Mouse (Mus musculus): ENCODE data around the gene Cyb561. TPM values are rescaled to one million over a fixed set of nuclear protein-coding genes. Genes with fewer than 3 reads are reported as not detected.
A peak's percentile ranks its signal among the peaks of the same experiment; 100 is the strongest.

The Cyb561 gene
- total RNA-seq (2021), result 1 to 10 TPM; 3.0 to 3.4 TPM
- long read RNA-seq, experiment 1, partial matches to known transcripts, result 2 of 10 reads
- long read RNA-seq, experiment 1, other reads (novel, unspliced or antisense), result 4 of 10 reads
- long read RNA-seq, experiment 2, partial matches to known transcripts, result 0 of 8 reads
- long read RNA-seq, experiment 2, other reads (novel, unspliced or antisense), result 4 of 8 reads

DNA sequence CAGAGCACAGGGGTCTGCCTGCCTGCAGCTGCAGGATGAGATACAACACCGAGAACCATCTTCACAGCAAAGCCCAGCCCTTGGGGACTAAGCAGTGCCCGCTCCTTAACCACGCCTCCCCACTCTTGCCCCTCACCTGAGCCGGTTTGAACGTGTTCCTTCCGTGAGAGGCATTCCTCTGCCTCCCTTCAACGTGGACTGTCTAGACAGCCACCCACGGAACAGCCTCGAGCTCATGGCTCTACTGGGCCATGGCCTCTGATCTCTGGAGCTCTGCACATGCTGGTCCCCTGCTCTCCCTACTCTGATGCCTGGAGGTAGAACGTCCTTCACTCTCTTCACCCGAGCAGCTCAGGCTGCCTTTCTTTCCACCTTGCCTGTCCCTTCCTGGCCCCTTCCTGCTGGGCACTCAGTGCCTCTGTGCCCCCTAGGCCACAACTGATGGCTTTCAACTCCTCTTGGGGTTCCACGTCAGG is at the start of gene Cyb561:
Cyb561 (minus strand) TSS at position 426 of the 476 bp plus-strand sequence.
- DNase-seq (ENCODE audit: low spot score), result no peak

DNA sequence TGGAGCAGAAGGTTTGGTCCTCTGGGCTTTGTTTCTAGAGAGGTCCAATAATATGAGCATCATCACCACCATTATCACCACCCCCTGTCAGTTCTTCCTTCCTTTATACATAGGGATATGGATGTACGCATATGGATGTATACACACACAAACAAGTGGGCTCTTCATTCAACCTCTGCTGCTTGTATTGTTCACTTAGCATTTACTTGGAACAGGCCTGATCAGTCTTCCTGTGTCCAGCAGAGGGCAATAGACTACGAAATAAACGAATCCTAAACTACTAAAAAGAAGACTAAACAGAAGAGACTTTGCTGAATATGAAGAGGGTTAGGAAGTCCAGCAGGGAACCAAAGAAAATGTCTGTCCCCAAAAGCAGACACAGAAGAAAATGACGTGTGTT is 48.6 kb upstream of the Cyb561 start:
- DNase-seq (ENCODE audit: low spot score), result no peak

DNA sequence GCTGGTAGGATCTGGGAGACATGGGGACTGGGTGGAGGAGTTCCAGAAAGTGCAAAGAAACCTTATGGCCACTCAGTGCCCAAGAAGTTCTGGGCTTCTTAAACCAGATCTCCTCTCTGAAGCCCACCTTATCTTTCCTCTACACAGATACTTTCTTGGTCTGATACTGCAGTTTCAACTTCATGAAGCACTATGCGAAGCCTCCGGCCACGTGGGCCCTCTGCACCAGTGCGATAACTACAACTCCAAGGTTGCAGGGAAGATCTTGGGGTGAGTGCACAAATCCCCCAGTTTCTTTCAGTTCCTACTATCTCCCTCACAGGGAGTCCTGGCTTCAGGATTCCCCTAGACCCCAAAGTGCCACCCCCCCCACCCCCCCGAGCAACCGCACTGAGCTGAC is 46.9 kb upstream of the Cyb561 start:
- no peak for DNase-seq (ENCODE audit: low spot score)

DNA sequence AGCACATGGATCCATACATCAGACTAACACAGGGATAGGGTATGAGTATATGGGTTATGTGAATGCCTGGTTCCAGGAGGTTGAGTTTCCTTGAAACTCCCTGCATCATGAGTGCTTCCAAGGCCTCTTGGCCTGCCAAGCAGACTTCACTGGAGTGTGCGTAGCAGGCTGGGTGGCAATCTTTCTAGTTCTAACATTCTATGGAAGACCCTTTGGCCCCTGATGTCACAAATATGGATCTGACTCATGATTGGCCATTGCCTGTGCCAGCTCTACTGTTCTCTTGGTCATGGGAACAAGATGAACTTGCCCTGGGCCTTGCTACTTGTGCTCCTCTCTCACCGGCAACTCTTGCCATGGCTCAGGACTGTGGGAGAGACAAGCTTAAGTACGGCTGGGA is 41.2 kb upstream of the Cyb561 start, which contains the start of gene Ace3:
Ace3 (plus strand) TSS at position 301 of the 400 bp plus-strand sequence.
- DNase-seq (ENCODE audit: low spot score), result no peak

DNA sequence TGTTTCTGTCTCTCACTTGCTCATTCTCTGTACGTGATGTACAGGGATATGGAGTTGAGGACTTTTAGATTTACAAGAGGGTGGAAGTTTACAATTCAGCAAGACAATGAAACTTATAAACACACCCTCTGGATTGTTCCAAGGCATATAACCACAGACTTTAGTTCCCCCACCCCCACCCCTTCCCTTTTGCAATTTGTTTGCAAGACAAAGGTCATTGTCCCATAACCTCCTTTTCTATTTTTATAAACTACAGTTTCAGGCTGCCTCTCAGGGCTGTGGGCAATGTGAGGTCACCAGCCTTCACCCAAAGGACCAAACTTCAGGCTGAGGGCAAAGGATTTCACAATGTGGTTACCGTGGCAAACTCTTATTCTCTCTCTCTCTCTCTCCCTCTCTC is 37.1 kb upstream of the Cyb561 start:
- no peak for DNase-seq (ENCODE audit: low spot score)

DNA sequence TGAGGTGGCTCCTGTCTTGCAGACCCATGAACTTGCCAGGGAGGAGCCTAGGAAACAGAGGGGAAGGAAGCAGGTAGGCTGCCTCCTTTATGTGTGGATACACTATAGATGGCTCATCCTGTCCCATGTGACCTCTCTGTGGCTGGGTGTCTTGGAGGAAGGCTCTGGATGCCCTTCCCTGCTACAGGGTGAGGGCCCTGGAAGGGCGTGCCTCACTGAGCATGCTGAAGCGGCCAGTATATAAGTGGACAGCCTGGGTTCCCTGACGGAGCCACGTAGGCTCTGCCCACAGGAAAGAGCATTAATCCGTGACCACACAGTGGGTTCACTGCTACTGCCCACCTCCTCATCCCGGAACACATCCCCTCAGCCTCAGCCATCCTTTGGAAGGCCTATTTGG is 36.3 kb upstream of the Cyb561 start:
- DNase-seq (ENCODE audit: low spot score), result no peak

DNA sequence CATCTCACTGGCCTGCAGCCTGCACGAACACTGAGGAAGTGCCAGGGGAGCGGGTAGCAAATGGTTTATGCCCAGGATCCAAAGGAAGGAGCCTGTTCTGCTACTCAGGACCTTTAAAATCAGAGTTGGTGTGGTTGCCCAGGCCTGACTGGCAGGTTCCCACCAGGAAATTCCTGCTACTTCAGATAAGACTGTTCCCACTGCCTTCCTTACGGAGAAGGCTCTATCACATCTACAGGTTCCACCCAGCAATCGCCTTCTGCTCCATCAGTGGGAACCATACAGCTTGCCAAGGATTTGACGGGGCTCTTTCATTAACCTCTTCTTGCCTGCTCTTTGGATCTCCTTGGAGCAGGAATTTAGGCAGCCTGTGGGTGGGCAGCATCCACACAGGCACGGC is 34.3 kb upstream of the Cyb561 start:
- DNase-seq (ENCODE audit: low spot score), result no peak

DNA sequence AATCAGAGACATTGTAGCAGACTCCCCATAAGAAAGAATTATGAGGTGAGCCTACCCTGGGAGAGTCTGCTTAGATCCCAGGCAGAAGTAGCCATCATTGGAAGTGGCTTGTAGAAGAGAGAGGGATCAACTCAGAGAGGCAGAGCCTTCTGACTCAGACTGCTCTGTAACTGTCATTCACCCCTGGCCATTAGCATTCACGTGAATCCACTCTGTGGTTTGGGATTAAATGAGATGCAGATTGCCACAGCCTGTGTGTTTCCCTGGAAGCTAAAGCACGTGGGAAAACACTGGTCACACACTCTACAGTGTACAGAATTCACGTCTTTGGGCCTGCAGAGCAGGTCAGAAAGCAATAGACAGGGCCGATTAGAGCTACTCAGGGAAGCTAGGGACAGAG is 31.3 kb upstream of the Cyb561 start:
- no peak for DNase-seq (ENCODE audit: low spot score)

DNA sequence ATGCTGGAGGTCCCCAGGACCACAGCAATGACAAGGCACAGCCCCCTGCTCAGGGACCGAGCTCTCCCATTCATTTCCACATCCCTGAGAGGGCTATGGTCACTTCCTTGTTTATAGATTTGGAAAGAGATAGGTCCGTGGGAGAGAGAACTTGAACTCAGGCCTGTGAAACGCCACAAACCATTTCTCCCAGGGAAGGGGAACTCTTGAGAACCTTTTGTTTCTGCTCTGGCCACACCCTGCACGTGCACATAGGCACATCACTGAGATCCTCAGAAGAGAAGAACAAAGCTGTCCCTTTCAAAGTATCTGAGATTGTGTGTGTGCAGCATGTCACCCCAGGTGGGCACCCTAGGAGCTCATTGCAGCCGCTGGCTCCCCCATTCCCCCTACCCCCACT is 25.5 kb upstream of the Cyb561 start:
- DNase-seq (ENCODE audit: low spot score), result no peak

DNA sequence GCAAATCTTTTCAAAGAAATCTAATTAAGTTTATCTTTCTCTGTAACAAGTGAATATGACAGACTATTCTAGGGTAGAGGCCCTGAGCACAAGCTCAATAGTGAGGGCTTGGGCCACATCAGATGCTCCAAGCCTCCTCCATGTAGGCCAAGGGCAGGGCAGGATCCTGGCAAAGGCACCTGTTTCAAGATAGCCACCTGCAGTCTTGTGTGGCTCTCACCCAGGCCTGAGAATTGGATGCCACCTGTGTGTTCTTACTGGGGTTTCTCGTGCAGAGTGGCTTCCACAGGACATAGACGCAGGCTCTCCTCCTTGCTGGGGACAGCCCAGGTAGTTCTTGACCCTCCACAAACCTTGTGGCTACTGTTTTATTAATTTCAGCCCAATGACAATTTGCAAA is 25.1 kb upstream of the Cyb561 start:
- DNase-seq (ENCODE audit: low spot score), result no peak

DNA sequence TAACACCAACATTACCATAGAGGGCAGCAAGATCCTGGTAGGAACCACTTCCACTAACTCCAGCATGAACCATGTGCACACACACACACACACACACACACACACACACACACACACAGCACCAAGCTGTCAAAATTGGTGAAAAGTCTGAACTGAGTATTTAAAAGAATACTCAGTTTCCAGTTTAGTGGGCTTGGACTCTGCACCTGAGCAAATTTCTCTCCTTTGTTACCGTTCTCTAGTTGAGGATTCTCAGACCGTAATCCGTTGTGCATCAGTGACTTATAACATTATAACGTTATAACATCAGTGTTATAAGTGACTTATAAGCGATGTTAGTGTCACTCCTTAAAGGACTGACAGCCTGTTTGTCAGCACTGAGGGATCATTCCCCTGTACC is 22.5 kb upstream of the Cyb561 start:
- no peak for DNase-seq (ENCODE audit: low spot score)

DNA sequence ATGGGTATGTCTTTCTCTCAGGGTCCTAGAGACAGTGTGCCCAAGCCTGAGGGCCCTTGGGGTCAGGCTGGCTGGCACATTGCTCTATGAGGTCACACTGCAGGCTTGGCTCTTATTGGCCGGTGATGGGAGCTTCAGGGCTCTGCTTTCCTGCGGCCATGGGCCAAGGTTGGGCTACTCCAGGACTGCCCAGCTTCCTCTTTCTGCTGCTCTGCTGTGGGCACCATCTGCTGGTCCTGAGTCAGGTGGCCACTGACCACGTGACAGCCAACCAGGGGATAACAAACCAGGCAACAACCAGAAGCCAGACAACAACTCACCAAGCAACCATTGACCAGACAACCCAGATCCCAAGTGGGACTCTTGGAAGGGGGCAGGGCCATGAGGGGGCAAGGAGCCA is 21.9 kb upstream of the Cyb561 start:
- DNase-seq (ENCODE audit: low spot score), result no peak

DNA sequence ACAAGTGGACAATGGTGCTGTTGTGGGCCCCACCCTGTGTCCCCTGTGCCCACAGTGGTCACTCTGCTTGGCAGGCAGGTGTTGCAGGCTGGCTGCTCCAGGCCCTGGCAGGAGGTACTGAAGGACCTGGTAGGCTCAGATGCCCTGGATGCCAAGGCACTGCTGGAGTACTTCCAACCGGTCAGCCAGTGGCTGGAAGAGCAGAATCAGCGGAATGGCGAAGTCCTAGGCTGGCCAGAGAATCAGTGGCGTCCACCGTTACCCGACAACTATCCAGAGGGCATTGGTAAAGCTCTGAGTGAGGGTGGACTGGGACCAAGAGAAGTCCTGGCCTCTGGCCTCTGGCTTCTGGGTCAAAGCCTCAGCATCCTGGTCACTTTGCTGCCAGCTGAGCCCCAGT is 21.5 kb upstream of the Cyb561 start:
- DNase-seq (ENCODE audit: low spot score), result peak; percentile 29

DNA sequence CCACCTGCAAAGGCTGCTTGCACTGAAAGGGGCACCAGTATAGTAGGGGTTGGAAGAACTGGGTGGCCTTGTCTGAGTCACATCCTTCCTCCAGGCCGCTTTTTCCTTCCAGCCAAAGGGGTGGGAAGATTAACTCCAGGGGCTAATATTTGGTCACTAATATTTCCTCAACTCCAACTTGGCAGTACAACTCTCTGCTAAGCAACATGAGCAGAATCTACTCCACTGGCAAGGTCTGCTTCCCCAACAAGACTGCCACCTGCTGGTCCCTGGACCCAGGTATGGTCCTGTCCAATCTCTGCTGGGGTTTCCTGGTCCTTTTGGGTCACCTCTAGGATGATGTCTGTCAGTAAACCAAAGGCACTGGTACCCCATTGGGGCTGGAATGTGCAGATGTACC is 16.4 kb upstream of the Cyb561 start:
- DNase-seq (ENCODE audit: low spot score), result peak; percentile 74

DNA sequence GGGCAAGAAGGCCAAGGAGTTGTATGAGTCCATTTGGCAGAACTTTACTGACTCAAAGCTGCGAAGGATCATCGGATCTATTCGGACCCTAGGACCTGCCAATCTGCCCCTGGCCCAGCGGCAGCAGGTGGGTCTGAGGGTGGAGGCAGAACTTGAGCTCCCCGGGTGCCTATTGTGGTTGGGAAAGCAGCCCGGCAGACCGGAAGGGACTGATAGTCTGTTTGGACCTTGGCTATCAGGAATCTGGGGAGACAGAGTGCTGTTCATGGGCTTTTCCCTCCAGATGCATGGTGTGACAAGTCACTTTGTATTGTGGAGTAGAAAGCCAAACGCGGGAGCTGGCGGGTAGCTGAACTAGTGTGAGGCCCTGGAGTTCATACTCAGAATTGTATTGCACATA is 15.8 kb upstream of the Cyb561 start:
- DNase-seq (ENCODE audit: low spot score), result no peak

DNA sequence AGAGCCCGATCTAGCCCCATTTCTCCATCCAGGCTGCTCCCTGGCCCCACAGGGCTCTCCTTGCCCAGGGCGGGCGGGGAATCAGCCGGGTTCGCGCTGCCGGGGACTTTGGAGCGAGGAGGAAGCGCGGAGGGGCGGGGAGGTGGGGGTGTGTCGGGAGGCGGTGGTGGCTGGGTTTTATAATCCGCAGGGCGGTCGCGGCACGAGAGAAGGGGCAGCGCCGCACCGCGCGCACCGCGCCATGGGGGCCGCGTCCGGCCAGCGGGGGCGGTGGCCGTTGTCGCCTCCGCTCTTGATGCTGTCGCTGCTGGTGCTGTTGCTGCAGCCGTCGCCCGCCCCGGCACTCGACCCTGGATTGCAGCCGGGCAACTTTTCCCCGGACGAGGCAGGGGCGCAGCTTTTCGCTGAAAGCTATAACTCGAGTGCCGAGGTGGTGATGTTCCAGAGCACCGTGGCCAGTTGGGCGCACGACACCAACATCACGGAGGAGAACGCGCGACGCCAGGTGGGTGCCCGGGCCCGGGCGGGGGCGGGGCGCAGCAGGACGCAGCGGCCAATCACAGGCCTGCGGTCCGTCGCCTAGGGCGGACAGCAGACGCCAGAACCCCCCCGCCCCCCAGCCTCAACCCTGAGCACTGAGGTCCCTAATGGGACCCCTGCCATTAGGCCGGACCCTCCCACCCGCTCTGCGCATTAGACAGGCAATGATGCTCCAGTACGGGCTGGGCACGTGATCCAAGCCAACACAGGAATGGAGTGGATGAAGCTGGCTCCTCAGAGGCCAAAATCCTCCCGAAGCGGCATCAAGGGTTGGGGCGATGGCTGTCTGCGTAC is 14.8 kb upstream of the Cyb561 start, which contains the start of gene Ace:
Ace (plus strand) TSS at position 205 of the 834 bp plus-strand sequence.
- DNase-seq (ENCODE audit: low spot score), result peak; percentile 38

DNA sequence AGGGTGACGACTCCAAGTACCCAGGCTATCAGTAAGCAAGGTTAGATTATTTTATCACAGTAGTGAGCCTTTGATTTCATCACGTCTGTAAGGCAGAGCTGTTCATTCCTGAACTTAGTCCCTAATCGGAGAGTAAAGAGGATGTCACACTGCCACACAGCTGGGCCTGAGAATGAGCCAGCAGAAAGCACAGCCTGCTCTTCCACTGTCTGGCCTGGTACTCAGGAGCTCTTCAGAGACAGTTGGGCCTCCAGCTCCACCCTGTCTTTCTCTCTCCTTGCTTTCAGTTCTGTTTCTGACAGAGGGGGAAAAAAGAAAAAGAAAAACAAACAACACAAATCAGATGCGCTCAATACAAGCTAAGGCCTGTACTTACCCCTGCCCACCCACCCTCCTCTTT is 13.2 kb upstream of the Cyb561 start:
- DNase-seq (ENCODE audit: low spot score), result no peak

DNA sequence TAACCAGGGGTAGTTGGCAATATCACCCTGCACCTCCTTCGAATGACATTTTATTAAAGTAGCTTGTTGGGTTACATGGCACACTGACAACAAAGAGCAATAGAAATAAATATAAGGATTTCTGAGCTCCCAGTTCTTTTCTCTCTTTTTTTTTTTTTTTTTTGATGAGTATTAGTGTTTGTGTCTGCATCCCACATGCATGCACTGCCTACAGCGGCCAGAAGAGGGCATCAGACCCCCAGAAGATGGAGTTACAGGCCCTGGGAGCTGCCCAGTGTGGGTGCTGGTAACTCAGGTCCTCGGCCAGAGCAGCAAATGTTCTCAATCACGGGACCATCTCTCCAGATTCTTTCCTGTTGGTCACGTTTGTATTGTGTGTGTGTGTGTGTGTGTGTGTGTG is 11.6 kb upstream of the Cyb561 start:
- DNase-seq (ENCODE audit: low spot score), result no peak

DNA sequence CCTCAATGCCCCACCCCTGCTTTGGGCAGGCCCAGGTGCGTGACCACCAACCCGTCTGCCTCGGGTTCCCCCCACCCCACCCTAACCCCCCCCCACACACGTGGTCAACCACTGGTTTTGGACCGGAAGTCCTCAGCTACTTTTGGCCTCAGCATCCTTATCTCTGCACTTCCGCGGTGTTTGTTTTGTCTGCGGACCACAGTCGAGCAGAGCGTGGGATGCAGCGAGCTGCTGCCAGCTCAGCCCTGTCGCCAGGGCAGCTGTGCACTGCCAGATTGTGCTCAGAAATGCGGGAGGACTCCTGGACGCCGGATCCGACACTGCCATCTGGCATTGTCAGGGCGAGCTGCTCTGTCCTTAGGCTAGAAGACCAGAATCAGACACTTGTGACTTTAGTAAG is 6.2 kb upstream of the Cyb561 start:
- no peak for DNase-seq (ENCODE audit: low spot score)

DNA sequence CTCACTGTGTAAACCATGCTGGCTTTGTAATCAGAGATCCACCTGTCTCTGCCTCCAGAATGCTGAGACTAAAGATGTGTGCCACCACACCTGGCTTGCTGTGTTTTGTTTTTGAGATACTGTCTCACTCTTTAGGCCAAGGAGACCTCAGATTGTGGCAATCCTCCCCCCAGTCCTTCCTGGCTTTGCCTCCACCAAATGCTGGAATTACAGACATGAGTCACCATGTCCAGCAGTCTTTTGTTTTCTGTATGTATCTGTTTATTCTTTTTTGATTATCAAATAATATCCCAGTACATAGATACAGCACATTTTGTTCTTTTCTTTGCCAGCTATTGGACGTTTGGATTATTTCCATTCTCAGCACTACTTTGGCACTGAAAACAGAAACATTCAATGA is 5.4 kb upstream of the Cyb561 start:
- DNase-seq (ENCODE audit: low spot score), result no peak

DNA sequence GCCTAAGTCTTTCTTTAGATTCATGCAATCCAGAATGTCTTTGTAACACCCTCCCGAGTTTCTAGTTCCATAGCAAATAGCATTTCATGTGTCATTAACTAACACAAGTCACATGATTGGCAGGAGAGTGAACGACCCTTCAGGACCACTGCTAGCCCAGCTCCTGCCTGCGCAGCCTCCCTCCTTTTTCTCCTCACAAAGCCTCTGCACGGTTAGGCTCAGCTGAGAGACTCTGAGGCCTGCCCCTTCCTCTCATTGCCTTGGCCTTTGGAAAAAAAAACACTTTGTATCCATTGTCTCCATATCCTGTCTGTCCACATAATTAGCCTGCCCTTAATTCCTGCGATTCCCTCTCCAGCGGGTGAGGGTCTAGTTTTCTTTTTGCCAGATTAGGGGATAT is 4.4 kb upstream of the Cyb561 start:
- no peak for DNase-seq (ENCODE audit: low spot score)

DNA sequence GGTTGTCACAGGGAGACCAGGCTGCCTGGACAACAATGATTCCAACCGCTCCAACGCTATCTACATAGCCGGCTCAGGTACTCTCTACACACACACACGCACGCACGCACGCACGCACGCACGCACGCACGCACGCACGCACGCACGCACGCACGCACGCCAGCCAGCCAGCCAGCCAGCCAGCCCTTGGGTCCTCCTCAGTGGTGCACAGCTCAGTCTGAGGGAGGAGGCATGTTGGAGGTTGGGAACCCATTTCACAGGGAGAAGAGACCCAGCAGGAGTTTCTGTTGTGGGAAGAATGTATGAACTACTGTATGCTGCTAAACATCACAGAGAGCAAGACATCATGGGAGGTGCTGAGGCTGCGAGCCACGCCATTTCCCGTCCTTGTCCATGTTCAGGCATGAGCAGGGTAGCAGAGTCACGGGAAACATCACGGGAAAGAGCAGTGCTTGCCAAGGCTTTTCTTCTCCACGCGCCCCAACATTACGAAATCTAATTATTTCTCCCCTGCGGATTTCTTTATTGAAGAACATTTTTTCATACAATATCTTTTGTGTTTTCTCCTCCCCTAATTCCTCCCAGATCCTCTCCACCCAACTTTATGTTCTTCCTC is 2.8 kb upstream of the Cyb561 start:
- DNase-seq (ENCODE audit: low spot score), result peak; percentile 40

DNA sequence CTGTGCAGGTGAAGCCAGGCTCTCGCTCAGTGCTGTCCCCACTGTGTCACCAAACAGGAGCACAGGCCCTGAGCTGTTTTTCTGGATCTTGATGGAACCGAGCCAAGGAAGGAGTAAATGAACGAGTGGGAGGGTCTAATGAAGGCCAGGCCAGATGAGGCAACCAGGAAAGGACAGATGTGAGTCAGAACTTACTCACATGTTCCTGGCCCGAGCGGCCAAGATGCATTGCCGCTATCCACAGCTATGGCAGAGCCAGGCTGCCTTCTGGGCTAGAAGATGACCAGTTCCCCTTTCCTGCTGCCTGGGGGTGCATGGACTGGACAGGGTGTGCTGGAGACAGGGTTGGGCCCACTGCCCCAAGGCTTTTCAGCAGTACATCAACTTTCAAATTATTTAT is 266 bp upstream of the Cyb561 start:
- peak; percentile 69 for DNase-seq (ENCODE audit: low spot score)
